Mouse (Mus musculus) liver, postnatal 0 days (tissue): ENCODE results near the gene Slc25a20. TPM values are rescaled to one million over a fixed set of nuclear protein-coding genes. Genes with fewer than 3 reads are reported as not detected.
A peak's percentile ranks its signal among the peaks of the same experiment; 100 is the strongest.

Experiments
- ATAC-seq: fragments of 200-750 bp; cut with Nextera tagmentation; 2 replicates; pipeline ENCODE4 v1.8.0; 2017; ENCODE audit warnings: mild to moderate bottlenecking, moderate library complexity
- DNase-seq: peaks from one replicate; pipeline ENCODE4 v3.0.0-alpha.2; 2016
- H3K27ac ChIP-seq: fragments of 300-500 bp; sonication (generic); 2 replicates; pipeline ENCODE4 v1.5.1; 2014; ENCODE audit warnings: antibody characterized with exemption, moderate library complexity, mild to moderate bottlenecking, low read depth
- H3K27me3 ChIP-seq: fragments of 300-500 bp; sonication (generic); 2 replicates; pipeline ENCODE4 v1.6.1; 2014; ENCODE audit warnings: low read length, control low read depth, mixed read lengths; ENCODE audit not compliant: insufficient read depth
- H3K36me3 ChIP-seq: fragments of 300-500 bp; sonication (generic); replicated peaks from 2 replicates; pipeline ENCODE4 v1.6.1; 2014; ENCODE audit warnings: mild to moderate bottlenecking, control low read depth, low read length, moderate library complexity, mixed read lengths; ENCODE audit not compliant: insufficient read depth
- H3K4me1 ChIP-seq: fragments of 300-500 bp; sonication (generic); 2 replicates; pipeline ENCODE4 v1.6.1; 2014; ENCODE audit warnings: antibody characterized with exemption, mild to moderate bottlenecking, control low read depth; ENCODE audit not compliant: insufficient read depth
- H3K4me2 ChIP-seq: fragments of 300-500 bp; sonication (generic); 2 replicates; pipeline ENCODE4 v1.6.1; 2014; ENCODE audit warnings: low read depth, mild to moderate bottlenecking, low read length, moderate library complexity, mixed read lengths
- H3K4me3 ChIP-seq: fragments of 300-500 bp; sonication (generic); 2 replicates; pipeline ENCODE4 v1.5.1; 2014; ENCODE audit warnings: low read depth, low read length
- H3K9ac ChIP-seq: fragments of 300-500 bp; sonication (generic); replicated peaks from 2 replicates; pipeline ENCODE4 v1.6.1; 2014; ENCODE audit warnings: mild to moderate bottlenecking, moderate library complexity
- H3K9me3 ChIP-seq: fragments of 300-500 bp; sonication (generic); 2 replicates; pipeline ENCODE4 v1.6.1; 2016; ENCODE audit warnings: mild to moderate bottlenecking, control low read depth, low read length, mixed read lengths
- CTCF ChIP-seq: sonication (generic); IDR thresholded peaks from 2 replicates; pipeline ENCODE4 v1.5.1; 2016; ENCODE audit warnings: antibody characterized with exemption, low read depth
- EP300 ChIP-seq: IDR thresholded peaks from 2 replicates; pipeline ENCODE4 v1.6.1; 2016; ENCODE audit warnings: antibody characterized with exemption, low read depth, mild to moderate bottlenecking
- WGBS: fragments of 180-500 bp; shearing (Covaris S2); extraction: QIAGEN DNeasy Blood & Tissue Kit; methylation state at CpG from one replicate; pipeline ENCODE4 v1.1.7; 2014; ENCODE audit not compliant: insufficient replicate concordance; 5-methylcytosine and 5-hydroxymethylcytosine counted together
- polyA plus RNA-seq: library from polyadenylated mRNA; unstranded; fragments of >200 nt; fragmentation: Nextera tagmentation; extraction: Ambion mirVana; gene quantifications from 2 replicates; pipeline ENCODE4 v1.2.1, GENCODE M21; 2015

Gene Slc25a20
- polyA plus RNA-seq, 1 experiment from 2014 or later: 114 TPM

- Histone ChIP-seq H3K4me1 (no peaks in the 10 kb centered on the region), H3K4me3 (no peak overlapping the region), H3K36me3 (peaks cover 27% of the 10 kb centered on the region), H3K27me3 (no peaks in the 10 kb centered on the region), H3K9ac (no peak overlapping the region), H3K9me3 (no peaks in the 10 kb centered on the region), H3K4me2 (no peak overlapping the region), H3K27ac (no peak overlapping the region)
- 86% methylated on average over 15 of the region's 15 CpGs for WGBS
- no peak for ATAC-seq
- TF ChIP-seq CTCF (no peak), EP300 (no peak)
- DNase-seq: no peak
These were observed 18.1 kb downstream of the Slc25a20 start for GRCm38 (mm10) chr9:108680026-108680425.

- DNase-seq: no peak
- ATAC-seq: no peak
These were observed 24.6 kb downstream of the Slc25a20 start for GRCm38 (mm10) chr9:108686475-108686887.

GRCm38 (mm10) chr9:108687181-108687580 is 25.3 kb downstream of the Slc25a20 start:
- H3K4me2 ChIP-seq: no peak overlapping the region
- H3K4me1 ChIP-seq: peaks cover 29% of the 10 kb centered on the region
- DNase-seq (no peak), ATAC-seq (no peak)
- H3K4me3 ChIP-seq: no peak overlapping the region
- 83% methylated on average over 6 of the region's 6 CpGs for WGBS
- H3K27me3 ChIP-seq: 0 out of 2 replicates have a peak, but pooled peaks cover under 1% of the 10 kb centered on the region
- H3K9me3 ChIP-seq: no peaks in the 10 kb centered on the region
- H3K36me3 ChIP-seq: peaks cover 8% of the 10 kb centered on the region; the same call in 1 of the 2 replicates
- peak overlapping the region; percentile 34; the same call in 1 of the 2 replicates for H3K27ac ChIP-seq
- no peak for TF ChIP-seq CTCF
- no peak for TF ChIP-seq EP300
- no peak overlapping the region for H3K9ac ChIP-seq

More at GRCm38 (mm10) chr9:108686475-108686887, 24.6 kb downstream of the Slc25a20 start:
- Histone ChIP-seq H3K27ac (peak overlapping the region; percentile 11; the same call in 1 of the 2 replicates), H3K4me1 (peaks cover 25% of the 10 kb centered on the region), H3K9ac (no peak overlapping the region), H3K36me3 (peaks cover 13% of the 10 kb centered on the region; the same call in 1 of the 2 replicates), H3K4me3 (no peak overlapping the region), H3K27me3 (no peaks in the 10 kb centered on the region), H3K4me2 (no peak overlapping the region), H3K9me3 (no peaks in the 10 kb centered on the region)
- TF ChIP-seq EP300: no peak
- TF ChIP-seq CTCF: no peak
- WGBS: 53% methylated on average over 4 of the region's 4 CpGs

- peaks cover 33% of the 10 kb centered on the region for H3K4me1 ChIP-seq
- H3K4me3 ChIP-seq: no peak overlapping the region
- 0 out of 2 replicates have a peak, but pooled peaks cover 5% of the 10 kb centered on the region for H3K27me3 ChIP-seq
- no peak for ATAC-seq
- no peaks in the 10 kb centered on the region for H3K9me3 ChIP-seq
- peak overlapping the region; percentile 4; the same call in 1 of the 2 replicates for H3K27ac ChIP-seq
- H3K9ac ChIP-seq: no peak overlapping the region
- no peak overlapping the region for H3K4me2 ChIP-seq
- DNase-seq: no peak
- TF ChIP-seq EP300 (no peak), CTCF (no peak)
- H3K36me3 ChIP-seq: peaks cover 8% of the 10 kb centered on the region; the same call in 1 of the 2 replicates
- 81% methylated on average over 2 of the region's 2 CpGs for WGBS
These were observed 25.8 kb downstream of the Slc25a20 start for GRCm38 (mm10) chr9:108687686-108688085.

- Histone ChIP-seq H3K4me3 (no peak overlapping the region), H3K36me3 (peaks cover 6% of the 10 kb centered on the region; the same call in 1 of the 2 replicates), H3K4me1 (peaks cover 40% of the 10 kb centered on the region), H3K27me3 (0 out of 2 replicates have a peak, but pooled peaks cover 6% of the 10 kb centered on the region), H3K9me3 (no peaks in the 10 kb centered on the region), H3K27ac (no peak overlapping the region), H3K4me2 (no peak overlapping the region), H3K9ac (no peak overlapping the region)
- no peak for TF ChIP-seq EP300
- no peak for TF ChIP-seq CTCF
- DNase-seq (no peak), ATAC-seq (no peak)
- 78% methylated on average over 9 of the region's 9 CpGs for WGBS
These were observed 26.6 kb downstream of the Slc25a20 start for GRCm38 (mm10) chr9:108688451-108688850.

- H3K4me2 ChIP-seq: no peak within 1 kb of the TSS
- peaks cover 46% of the 10 kb centered on the region for H3K4me1 ChIP-seq
- H3K9ac ChIP-seq: no peak within 1 kb of the TSS
- ATAC-seq (no peak), DNase-seq (no peak)
- 74% methylated on average over 1 of the region's 1 CpGs for WGBS
- H3K36me3 ChIP-seq: peaks cover 2% of the 10 kb centered on the region; the same call in 1 of the 2 replicates
- TF ChIP-seq CTCF: no peak
- TF ChIP-seq EP300: no peak
- no peaks in the 10 kb centered on the region for H3K9me3 ChIP-seq
- peak within 1 kb of the TSS; percentile 89 for H3K27ac ChIP-seq
- 0 out of 2 replicates have a peak, but pooled peaks cover 6% of the 10 kb centered on the region for H3K27me3 ChIP-seq
- no peak within 1 kb of the TSS for H3K4me3 ChIP-seq
These were observed 27.2 kb downstream of the Slc25a20 start, which contains the start of gene Prkar2a for GRCm38 (mm10) chr9:108689106-108689505. Gene Prkar2a, plus strand, starts transcription at chr9:108689314.
